Mouse (Mus musculus) embryonic stem cell, embryonic (primary cell): ENCODE measurements at regions not wholly inside any gene's neighbourhood (a gene's known extent, or its start where the extent isn't known, plus 50 kb on each side); places are given as distances from the start of the nearest gene placed in this dataset.

ENCODE experiments used
- CTCF ChIA-PET, 4 experiments: fragments of 300-600 bp in 2 of 4; fragments of 350-600 bp in 2 of 4; sonication (Branson Sonifier 250); formaldehyde crosslinking; loops; one replicate each; lab custom pipeline; 2022; ENCODE audit warnings: inconsistent platforms in 2 of 4; lab: Charles Lee
- POLR2A ChIA-PET, 4 experiments: fragments of 300-600 bp in 2 of 4; fragments of 350-600 bp in 2 of 4; sonication (Branson Sonifier 250); formaldehyde crosslinking; loops; one replicate each; lab custom pipeline; 2022; ENCODE audit warnings: antibody characterized with exemption in 4 of 4, inconsistent platforms in 1 of 4; lab: Charles Lee

DNA sequence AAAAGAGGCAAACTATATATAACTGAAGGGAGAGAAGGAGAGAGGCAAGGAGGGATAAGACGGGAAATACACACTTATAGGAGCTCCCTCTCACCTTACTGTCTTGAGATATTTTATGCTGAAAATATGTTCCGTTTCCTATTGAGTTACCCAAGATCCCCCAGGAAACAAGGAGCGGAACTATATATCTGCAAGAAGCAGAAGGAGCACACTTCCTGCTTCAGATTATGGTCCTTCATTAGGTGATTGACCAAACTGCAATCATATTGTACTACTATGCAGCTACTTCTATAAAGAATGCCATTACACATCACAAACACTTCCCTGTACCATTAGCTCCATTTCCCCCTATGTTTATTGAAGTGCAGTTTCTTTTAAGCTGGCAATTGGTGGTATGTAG is 304.9 kb upstream of the Gm21798 start:
- CTCF ChIA-PET, result no interaction called here
- POLR2A ChIA-PET, result no interaction called here

DNA sequence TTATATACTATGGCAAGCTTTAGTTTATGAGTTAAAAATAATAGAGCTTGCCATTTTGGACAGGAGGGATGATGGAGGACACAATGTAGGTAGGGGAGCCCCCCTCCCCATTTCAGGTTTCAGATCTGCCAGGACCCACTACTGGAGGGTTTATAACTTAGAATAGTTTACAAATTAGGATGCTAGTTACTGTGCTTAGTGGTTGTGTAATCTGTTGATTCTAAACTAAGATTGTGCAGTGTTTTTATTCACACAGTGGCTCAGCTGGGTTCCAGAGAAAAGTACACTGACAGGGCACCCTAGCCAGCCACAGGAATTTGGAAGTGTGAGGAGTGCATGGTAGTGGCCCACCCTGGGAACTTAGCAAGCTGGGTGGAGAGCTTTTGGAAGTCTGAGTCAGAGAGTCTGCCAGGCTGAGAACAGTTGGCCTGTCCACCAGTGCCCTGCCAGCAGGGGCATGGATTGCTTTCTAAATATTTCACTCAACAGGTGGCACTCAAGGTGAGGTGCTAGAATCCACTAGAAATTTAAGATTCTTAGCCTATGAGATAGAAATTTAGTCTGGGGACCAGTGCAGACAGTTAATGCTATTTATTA is 303.9 kb upstream of the Gm21798 start:
- ChIA-PET CTCF (no interaction called here), POLR2A (no interaction called here)

DNA sequence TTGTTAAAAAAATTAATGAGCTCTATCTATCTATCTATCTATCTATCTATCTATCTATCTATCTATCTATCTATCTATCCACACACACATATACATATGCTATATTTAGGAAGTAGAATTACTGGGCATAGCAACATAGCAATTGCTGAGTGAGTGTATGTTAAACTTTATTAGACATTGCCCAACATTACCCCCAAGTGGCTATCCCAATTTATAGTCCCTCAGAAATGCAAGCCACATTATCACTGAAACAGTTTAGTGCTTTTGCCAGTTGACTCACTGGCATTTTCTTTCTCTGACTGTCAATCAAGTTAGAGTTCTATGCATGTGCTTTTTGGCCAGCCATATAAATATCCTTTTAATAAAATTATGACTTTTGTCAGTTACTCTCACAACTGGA is 302.3 kb upstream of the Gm21798 start:
- POLR2A ChIA-PET, result no interaction called here

DNA sequence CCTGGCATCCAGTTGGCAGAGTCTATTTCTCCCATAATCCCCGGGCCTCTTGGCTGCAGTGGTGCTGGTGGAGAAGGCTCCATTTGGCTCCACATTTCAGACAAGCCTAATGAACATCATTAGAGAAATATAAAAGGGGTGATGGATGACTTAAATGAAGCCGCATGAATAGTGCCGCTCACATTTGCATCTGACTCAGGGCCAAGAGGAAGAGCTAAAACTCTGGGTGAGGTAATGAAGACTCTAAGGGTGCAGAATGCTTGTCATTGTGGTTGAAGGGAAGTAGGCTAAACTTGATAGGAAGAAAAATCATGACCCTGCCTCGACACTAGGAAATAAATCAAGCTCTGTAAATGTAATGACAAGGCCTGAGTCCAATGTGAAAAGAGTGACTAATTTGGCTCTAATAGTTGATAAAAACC is 298.3 kb upstream of the Gm21798 start:
- CTCF ChIA-PET, result no interaction called here

More for the DNA sequence above, 302.3 kb upstream of the Gm21798 start:
- CTCF ChIA-PET, result no interaction called here

DNA sequence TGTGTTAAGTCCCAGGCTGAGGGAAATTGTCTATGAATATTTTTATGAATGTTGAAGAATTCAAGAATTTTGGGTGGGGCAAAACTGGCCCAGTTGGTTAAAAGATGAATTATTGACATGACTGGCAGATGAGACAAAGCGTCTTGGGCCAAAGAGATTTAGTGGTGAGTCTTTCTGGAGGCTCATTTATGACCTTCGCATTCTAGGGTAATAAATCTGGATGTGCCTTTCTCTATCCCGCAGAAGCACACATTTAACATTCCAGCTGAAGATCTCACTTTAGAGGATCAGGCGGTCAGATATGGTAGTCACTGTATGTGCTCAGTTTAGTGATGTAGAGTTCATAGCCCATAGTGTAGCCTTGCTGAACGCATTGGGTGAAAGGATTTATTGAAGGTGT is 296.9 kb upstream of the Gm21798 start:
- ChIA-PET CTCF (no interaction called here), POLR2A (no interaction called here)

More for the DNA sequence above, 298.3 kb upstream of the Gm21798 start:
- POLR2A ChIA-PET, result no interaction called here

DNA sequence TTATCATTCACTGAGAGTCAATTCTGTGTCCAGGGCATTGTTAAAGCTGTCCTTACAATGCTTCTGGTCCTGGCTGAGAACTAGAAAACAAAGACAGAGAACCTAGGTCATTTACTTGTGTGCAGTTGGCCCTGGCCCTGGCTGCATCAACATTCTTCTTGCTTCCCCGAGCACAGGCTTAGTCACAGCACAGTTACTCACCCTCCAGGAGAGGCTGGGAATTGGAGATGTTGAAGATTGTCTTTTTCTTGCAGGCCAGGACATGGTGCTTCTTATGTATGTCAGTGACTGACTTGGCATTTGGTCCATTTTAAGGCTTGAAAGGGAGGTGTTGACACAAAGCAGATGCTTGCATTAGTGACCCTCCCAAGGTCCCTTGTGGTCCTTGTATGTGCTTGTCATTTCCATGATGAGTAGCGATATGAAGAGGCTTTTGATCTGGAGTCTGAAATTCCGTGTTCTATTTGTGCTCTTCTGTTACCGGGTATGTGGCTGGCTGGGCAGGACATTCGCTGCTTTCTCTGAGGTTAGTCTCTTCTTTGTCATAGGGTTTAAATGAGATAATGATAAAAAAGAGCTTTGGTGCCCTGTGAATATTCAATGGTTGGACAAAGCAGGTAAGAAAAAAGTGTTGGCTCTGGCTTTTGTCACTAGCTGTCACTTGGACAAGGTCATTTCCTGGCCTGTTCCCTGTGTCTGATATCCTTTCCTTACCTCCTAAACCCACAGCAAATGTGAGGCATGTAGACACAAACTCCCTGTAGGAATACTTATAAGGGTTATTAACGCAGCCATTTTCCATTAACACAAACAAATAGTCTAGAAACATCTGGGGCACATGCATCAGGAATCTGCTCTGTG is 285.0 kb upstream of the Gm21798 start:
- CTCF ChIA-PET, result interaction anchor here in 1 of 4 experiments (0.9 kb wide), 1 partner anchor 95 kb away, joined by 3 read pairs; no protein-coding TSS in a partner anchor

DNA sequence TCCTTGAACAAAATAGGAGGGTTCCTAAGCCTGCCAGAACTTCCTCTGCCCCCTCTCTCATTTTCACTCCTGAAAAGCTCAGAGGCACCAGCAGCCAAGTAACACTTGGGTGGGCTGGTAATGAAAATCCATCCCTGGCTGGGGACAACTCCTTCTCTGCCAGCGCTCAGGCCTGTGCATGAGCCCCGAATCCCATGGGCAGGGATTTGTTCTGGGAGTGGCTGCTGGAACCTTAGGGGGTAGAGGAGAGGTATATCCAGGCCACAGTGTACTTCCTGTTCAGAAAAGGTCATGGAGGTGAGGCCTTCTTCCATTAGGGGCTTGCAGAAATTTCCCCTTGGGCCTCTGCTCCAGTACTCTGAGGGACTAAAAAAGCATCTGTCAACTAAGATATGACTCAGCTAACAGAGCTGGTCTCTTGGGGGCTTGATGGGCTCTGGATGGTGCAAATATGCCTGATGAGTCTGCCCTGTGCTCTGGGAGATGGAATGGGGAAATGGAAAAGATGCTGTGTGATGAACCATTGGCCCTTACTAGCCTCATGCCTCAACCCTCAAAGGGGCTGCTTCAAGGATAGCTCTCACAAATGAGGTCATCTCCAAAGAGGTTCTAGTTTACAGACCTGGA is 284.2 kb upstream of the Gm21798 start:
- POLR2A ChIA-PET, result interaction anchor here in 1 of 4 experiments (0.6 kb wide), 1 partner anchor 808 kb away, joined by 5 read pairs; no protein-coding TSS in a partner anchor
- CTCF ChIA-PET, result no interaction called here

More for the DNA sequence above, 285.0 kb upstream of the Gm21798 start:
- POLR2A ChIA-PET, result no interaction called here

DNA sequence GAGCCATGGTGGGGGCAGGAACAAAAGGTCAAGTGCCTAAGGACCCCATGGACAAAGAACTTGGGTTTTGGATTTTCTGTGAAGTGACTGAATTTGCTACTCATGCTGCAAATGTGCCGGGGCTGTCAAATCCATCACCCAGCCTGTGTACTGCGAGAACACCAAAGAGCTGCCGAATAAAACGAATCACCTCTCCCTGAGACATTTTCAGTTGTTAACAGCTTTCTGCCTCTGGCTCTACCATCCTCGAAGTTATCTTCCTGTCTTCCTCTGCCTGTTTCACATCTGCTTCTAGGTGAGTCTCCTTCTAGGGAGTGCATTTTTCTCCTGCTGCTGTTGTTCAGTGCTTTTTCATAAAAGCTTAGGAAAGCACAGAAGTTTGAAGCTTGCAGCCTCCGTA is 283.3 kb upstream of the Gm21798 start:
- POLR2A ChIA-PET, result interaction anchor here in 1 of 4 experiments (0.9 kb wide), 1 partner anchor 13 kb away, joined by 3 read pairs; no protein-coding TSS in a partner anchor

DNA sequence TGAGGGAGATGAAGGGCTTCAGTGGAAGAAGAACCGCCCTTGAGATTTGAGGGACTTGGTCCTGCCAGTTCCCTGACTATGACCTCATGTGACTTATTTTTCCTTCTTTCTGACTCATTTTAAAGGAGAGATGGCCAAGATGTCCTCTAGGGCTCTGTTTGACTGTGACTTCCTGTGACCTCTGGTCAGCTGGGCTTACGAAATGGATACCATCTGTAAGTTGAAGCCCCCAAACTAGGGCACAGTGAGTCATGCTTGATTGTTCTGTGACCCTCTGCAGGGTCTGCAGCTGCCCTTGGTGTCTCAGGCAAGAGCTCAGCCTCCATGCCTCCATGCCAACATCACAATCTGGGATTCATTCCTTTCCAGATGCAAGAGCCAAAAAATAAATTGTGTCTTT is 282.3 kb upstream of the Gm21798 start:
- POLR2A ChIA-PET, result interaction anchor here in 1 of 4 experiments (0.9 kb wide), 1 partner anchor 12 kb away, joined by 3 read pairs; no protein-coding TSS in a partner anchor
- CTCF ChIA-PET, result no interaction called here

More for the DNA sequence above, 283.3 kb upstream of the Gm21798 start:
- CTCF ChIA-PET, result no interaction called here

DNA sequence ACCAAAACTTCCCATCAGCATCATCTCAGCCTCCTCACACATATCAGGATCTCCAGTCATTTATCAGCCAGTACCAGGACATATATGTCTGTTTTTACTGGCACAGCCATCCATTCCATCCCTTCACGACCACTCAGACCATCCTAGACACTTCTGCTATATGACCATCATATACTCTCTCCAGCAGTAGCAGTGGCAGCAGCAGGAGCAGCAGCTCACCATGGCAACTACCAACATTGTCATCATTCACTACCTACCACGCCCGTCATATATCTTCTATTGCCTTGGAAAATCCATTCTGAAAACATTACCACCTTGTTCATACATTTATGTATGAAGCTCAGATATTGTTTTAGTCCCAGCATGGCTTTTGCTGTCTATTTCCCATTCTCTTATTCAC is 276.1 kb upstream of the Gm21798 start:
- ChIA-PET CTCF (no interaction called here), POLR2A (no interaction called here)

DNA sequence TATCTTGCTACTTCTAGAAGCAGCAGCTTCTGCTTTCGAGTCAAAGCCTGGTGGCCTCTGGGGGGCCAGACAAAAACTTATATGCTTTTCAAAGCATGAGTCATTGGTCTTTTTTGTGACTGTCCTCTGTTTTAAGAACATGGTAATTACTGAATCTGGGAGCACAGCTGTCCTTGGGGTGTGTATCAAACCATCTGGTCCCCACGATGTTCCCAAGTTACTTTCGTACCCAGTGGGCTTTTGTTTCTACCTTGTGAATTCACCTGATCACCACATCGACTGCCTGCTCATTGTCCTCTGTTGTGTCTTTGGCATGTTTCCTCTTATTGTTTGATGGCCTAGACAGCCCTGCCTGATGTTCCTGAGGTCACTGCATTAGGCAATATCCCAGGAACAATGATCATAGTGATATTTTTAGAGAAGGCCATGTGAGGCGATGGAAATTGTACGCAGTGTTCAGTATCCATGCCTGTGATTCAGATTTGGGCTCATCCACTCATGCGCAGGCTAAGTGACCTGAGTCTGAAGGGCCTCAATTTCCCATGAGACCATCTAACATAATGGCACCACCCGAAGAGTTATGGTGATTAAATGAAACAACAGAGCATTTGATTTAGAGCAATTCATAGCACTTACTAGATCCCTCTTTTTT is 275.1 kb upstream of the Gm21798 start:
- POLR2A ChIA-PET, result interaction anchor here in 1 of 4 experiments (0.8 kb wide), 1 partner anchor 12 kb away, joined by 3 read pairs; no protein-coding TSS in a partner anchor
- CTCF ChIA-PET, result no interaction called here

DNA sequence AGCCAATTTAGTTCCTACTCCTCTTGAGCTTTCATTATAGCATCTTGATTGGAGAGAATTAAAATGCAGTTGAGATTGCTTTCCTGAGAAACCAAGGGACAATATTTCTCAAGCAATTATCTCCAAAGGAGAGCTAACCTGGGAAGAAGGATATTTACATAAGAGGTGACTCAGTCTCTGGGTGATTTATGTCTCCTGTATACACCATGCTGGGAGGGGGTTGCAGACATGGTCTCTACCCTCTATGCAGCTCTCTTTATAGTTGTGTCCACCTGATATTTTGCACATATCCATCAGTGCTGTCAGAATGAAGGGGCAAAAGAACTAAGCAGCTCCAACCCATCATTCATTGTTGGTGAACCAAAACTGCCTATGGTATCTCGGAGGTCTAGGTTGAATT is 274.6 kb upstream of the Gm21798 start:
- ChIA-PET CTCF (no interaction called here), POLR2A (no interaction called here)

DNA sequence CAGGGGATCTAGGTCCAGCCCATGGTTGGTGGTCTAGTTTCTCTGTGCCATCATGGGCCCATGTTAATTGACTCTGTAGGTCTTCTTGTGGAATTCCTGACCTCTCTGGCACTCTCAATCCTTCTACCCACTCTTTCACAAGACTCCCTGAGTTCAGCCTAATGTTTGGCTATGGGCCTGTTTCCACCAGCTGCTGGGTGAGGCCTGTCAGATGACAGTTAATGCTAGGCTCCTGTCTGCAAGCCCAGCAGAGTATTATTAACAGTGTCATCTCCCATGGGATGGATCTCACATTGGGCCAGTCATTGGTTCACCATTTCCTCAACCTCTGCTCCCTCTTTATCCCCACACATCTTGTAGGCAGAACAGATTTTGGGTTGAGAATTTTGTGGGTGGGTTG is 271.5 kb upstream of the Gm21798 start:
- POLR2A ChIA-PET, result no interaction called here
- CTCF ChIA-PET, result no interaction called here

DNA sequence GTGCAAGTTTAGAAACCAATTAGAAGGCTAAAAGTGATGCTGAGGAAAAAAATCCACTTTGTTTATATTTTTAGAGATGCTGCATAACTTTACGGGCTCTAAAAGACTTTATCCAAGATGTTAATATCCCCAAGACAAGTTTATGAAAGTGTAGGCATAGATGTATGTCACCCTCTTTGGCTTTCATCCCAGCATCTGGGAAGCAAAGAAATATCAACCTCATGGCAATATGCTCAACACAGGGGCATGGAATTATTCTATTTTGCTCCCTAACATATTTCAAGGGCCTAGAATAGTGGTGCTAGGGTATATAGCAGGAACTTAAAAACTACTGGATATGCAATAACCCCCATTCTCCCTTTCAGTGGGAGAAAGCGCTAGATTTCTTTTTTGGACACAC is 260.0 kb upstream of the Gm21798 start:
- ChIA-PET CTCF (no interaction called here), POLR2A (no interaction called here)

DNA sequence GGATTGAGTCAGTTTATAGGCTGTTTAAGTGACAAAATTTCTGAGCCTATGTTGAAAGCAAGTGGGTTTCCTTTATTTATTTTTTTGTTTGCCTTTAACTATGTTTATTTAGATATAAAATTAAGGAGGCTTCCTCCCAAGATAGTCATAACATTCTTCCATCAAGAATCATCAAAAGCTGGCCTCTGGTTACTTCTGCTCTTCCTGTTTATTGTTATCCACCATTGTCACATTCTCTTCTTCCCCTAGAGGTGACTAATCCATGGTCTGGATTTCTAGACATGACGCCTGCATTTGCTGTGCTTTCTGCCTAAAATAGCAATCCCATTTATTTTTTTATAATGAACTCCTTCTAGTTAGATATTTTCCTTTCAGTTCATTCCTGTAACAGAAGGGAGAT is 259.3 kb upstream of the Gm21798 start:
- POLR2A ChIA-PET, result interaction anchor here in 1 of 4 experiments (0.5 kb wide), 1 partner anchor 97 kb away, joined by 4 read pairs; no protein-coding TSS in a partner anchor

DNA sequence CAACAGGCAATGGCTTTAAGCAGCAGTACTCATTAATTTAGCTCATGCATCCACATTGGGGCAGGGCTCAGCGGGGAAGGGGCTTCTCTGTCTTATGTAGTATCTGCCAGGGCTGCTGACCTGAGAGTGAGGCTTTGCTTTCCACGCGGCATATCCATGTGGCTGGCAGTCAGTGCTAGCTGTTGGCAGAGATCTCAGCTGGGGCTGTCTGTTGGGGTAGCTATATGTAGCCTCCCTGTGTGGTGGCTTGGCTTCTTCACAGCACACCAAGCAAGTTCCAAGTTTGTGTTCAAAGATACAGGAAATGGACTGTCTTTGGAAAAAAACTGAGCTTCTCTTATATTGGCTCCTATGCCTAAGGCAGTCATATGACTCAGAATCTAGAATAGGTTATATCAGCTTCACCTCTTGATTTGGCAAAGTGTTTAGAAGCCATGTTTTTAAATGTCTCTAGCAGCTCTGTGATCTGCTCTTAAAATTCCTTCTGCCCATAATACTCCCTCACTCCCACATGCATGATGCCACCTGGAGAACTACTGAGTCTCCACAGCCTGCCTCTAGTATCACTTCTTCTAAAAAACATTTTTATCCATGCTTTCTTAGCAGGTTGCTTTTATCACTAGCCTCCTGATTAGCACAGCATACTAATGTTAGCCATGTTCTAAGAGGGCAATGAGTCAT is 254.9 kb upstream of the Gm21798 start:
- ChIA-PET POLR2A (no interaction called here), CTCF (no interaction called here)

More for the DNA sequence above, 259.3 kb upstream of the Gm21798 start:
- CTCF ChIA-PET, result no interaction called here

DNA sequence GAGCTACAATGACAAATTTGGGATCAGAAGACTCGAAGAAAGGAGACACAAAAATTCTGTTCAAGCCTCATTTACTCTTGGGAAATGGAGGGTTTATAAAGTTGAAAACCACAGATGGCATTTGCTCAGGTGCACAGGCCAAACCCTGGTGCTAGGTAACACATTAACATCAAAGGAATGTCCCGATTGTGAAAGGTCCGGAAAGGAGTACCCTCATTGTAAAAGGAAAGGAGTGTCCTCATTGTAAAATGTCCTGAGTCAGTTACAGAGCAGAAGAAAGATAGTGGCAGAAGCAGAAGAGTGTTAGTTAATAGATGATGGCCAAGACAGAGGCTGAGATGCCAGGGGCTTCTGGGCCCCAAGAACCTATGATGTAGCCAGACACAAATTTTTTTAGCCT is 252.8 kb upstream of the Gm21798 start:
- CTCF ChIA-PET, result no interaction called here
- POLR2A ChIA-PET, result no interaction called here

DNA sequence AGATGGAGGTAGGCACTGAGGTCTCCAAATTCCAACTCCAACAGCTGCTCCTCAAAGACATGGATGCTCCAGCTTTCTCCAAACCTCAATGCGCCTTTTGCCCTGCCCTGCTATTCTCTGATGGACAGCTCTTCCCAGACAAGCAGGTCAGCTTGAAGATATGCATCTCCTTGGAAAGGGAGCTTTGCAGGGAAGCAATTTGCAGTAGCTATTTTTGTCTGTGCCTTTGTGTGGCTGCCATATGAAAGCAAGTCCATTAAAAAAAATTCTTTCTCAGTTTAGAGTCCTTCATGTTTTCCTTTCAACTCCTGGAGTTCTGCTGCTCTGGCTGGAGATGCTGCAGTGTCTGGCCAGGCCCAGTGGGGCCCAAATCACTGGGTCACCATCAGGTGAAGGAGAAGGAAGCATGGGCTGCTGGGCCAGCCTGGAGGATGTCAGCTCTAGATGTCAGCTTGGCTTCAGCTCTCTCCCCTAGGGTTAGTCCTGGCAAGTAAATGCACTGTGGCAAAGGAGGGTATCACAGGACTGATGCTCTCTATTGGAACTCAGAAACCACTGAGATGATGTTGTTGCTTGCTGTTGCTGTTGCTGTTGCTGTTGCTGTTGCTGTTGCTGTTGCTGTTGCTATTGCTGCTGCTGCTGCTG is 240.5 kb upstream of the Gm21798 start:
- CTCF ChIA-PET, result no interaction called here
- POLR2A ChIA-PET, result no interaction called here
